Mouse (Mus musculus) bone marrow macrophage, adult 2 months (primary cell): Measurements from ENCODE around the gene Ldah. TPM values are rescaled to one million over a fixed set of nuclear protein-coding genes. Genes with fewer than 3 reads are reported as not detected.
"Not testable (repeated sequence)": the region's sequence is repeated elsewhere in the genome, so short reads cannot be mapped to it uniquely, and the experiment has no call there.

ENCODE experiments used
- H3K27ac ChIP-seq: 2 replicates; pipeline ENCODE4 v1.5.1; 2012; ENCODE audit warnings: low read depth, low read length; ENCODE audit not compliant: insufficient read depth
- H3K4me1 ChIP-seq: 2 replicates; pipeline ENCODE4 v1.6.1; 2012; ENCODE audit warnings: low read length; ENCODE audit not compliant: control insufficient read depth, insufficient read depth
- H3K4me3 ChIP-seq: 2 replicates; pipeline ENCODE4 v1.5.1; 2012; ENCODE audit warnings: mild to moderate bottlenecking, low read length, moderate library complexity; ENCODE audit not compliant: insufficient read depth
- CTCF ChIP-seq: IDR thresholded peaks from 2 replicates; pipeline ENCODE4 v1.5.1; 2012; ENCODE audit warnings: low read depth, mild to moderate bottlenecking, low read length, moderate library complexity
- POLR2A ChIP-seq: IDR thresholded peaks from 2 replicates; pipeline ENCODE4 v1.6.1; 2012; ENCODE audit warnings: mild to moderate bottlenecking, low read depth, low read length, borderline replicate concordance
- polyA plus RNA-seq: library from polyadenylated mRNA; stranded (reverse); fragments of >200 nt; gene quantifications from 2 replicates; pipeline ENCODE4 v1.2.4, GENCODE M21; 2012; ENCODE audit not compliant: missing spikeins, insufficient read depth, insufficient read length

Gene Ldah
- 47.2 and 47.9 TPM in 2 replicates for polyA plus RNA-seq

- Histone ChIP-seq H3K27ac (peak within 1 kb of the TSS; percentile 24; the same call in 1 of the 2 replicates), H3K4me3 (peak within 1 kb of the TSS; percentile 96), H3K4me1 (peaks cover 2% of the 10 kb centered on the region)
- TF ChIP-seq POLR2A (no peak), CTCF (no peak)
Measured at GRCm38 (mm10) chr12:8207978-8208403, at the start of gene Ldah. TSS of gene Ldah (plus strand) at chr12:8208107.

GRCm38 (mm10) chr12:8167743-8168142 is 40.2 kb upstream of the Ldah start:
- no peak for TF ChIP-seq CTCF
- no peak for TF ChIP-seq POLR2A
- H3K4me1 ChIP-seq = no peaks in the 10 kb centered on the region
- H3K4me3 ChIP-seq = no peak overlapping the region
- H3K27ac ChIP-seq = no peak overlapping the region

GRCm38 (mm10) chr12:8180921-8181320 is 27.0 kb upstream of the Ldah start:
- H3K4me1 ChIP-seq = peaks cover 2% of the 10 kb centered on the region; the same call in 1 of the 2 replicates
- H3K27ac ChIP-seq = peak overlapping the region; percentile 34; the same call in 1 of the 2 replicates
- TF ChIP-seq POLR2A = no peak
- no peak for TF ChIP-seq CTCF
- no peak overlapping the region for H3K4me3 ChIP-seq

DNA sequence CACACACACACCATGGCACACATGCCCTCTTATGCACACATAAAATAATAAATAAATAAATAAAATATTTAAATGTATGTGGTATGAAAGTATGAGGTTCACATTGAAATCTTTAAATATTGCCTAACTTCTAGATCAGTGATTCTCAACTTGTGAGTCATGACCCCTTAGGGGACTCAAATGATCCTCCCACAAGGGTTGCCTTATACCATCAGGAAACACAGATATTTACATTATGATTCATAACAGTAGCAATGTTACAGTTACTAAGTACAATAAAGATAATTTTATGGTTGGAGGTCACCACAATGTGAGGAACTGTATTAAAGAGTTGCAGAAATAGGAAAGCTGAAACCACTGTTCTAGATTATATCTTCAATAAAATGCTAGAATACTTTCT is 26.2 kb upstream of the Ldah start:
- TF ChIP-seq CTCF (no peak), POLR2A (no peak)
- peaks cover 2% of the 10 kb centered on the region; the same call in 1 of the 2 replicates for H3K4me1 ChIP-seq
- H3K27ac ChIP-seq = no peak overlapping the region
- no peak overlapping the region for H3K4me3 ChIP-seq

DNA sequence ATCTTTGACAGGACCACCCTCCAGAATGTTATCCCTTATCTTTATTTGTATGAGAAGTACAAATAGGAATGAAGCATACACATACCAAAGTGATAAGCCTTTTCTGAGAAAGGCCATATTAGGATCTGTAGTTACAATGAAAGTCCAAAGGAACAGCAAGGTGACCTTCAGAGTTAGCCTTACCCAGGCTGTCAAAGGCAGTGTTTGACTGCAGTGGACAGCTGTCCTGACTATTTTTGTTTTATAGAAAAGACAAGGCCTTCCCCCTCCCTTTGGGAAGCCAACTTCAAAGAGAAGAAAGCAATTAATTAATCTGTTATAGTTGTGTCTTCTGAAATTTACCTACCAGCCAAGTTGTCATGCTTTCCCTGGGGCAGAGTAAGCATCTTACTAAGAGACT is 23.4 kb upstream of the Ldah start:
- TF ChIP-seq POLR2A (no peak), CTCF (no peak)
- Histone ChIP-seq H3K27ac (no peak overlapping the region), H3K4me1 (peaks cover 2% of the 10 kb centered on the region; the same call in 1 of the 2 replicates), H3K4me3 (no peak overlapping the region)

- H3K4me1 ChIP-seq = no peaks in the 10 kb centered on the region
- TF ChIP-seq CTCF (no peak), POLR2A (no peak)
- H3K4me3 ChIP-seq = no peak overlapping the region
- H3K27ac ChIP-seq = no peak overlapping the region
Measured at GRCm38 (mm10) chr12:8188161-8188560, 19.7 kb upstream of the Ldah start.

DNA sequence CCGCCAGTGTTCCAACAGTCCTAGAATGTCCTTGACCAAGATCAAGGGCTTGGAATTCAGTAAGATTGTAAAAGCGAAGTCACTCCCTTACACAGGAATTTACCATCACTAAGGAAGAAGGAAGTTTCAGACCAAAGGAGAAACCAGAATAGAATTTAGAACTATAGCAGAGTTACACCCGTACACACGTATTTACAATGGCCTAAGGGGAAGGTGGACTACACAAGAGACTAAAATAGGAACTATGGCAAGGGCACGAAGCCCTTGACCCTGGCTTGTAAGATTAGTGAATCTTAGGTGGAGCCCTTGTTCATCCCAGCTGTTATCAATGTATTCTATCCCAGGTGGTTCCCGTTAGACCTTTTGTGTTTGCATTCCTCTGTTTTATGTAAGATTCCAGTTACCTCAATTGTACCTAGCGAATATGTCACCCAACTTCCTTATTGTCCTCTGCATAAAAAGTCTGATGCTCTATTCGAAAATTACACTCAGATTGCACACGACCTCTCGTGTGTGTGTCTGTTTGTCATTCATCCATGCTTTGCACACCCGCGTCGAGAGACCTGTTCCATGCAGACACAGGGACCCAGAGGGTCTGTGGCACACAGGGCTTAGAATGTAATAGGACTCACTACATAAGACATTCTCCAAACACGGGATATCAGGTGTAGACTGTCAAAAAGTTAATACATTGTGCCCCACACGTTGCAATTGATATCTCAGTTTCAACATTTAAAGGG is 18.9 kb upstream of the Ldah start:
- not testable (repeated sequence) for H3K4me3 ChIP-seq, H3K27ac ChIP-seq, H3K4me1 ChIP-seq

- Histone ChIP-seq H3K27ac (no peak overlapping the region), H3K4me3 (no peak overlapping the region), H3K4me1 (no peaks in the 10 kb centered on the region)
- no peak for TF ChIP-seq POLR2A
- no peak for TF ChIP-seq CTCF
Measured at GRCm38 (mm10) chr12:8189722-8190121, 18.2 kb upstream of the Ldah start.

GRCm38 (mm10) chr12:8205721-8206120 is 2.2 kb upstream of the Ldah start:
- Histone ChIP-seq H3K4me3 (no peak overlapping the region), H3K27ac (no peak overlapping the region), H3K4me1 (peaks cover 2% of the 10 kb centered on the region)
- TF ChIP-seq POLR2A (no peak), CTCF (no peak)

- Histone ChIP-seq H3K4me3 (peak overlapping the region; percentile 96), H3K4me1 (peaks cover 2% of the 10 kb centered on the region), H3K27ac (no peak overlapping the region; the same call in 1 of the 2 replicates)
- TF ChIP-seq POLR2A (no peak), CTCF (no peak)
Measured at GRCm38 (mm10) chr12:8207578-8207977, 329 bp upstream of the Ldah start.
